Mouse (Mus musculus): ENCODE measurements around the gene Hexim1.

DNA sequence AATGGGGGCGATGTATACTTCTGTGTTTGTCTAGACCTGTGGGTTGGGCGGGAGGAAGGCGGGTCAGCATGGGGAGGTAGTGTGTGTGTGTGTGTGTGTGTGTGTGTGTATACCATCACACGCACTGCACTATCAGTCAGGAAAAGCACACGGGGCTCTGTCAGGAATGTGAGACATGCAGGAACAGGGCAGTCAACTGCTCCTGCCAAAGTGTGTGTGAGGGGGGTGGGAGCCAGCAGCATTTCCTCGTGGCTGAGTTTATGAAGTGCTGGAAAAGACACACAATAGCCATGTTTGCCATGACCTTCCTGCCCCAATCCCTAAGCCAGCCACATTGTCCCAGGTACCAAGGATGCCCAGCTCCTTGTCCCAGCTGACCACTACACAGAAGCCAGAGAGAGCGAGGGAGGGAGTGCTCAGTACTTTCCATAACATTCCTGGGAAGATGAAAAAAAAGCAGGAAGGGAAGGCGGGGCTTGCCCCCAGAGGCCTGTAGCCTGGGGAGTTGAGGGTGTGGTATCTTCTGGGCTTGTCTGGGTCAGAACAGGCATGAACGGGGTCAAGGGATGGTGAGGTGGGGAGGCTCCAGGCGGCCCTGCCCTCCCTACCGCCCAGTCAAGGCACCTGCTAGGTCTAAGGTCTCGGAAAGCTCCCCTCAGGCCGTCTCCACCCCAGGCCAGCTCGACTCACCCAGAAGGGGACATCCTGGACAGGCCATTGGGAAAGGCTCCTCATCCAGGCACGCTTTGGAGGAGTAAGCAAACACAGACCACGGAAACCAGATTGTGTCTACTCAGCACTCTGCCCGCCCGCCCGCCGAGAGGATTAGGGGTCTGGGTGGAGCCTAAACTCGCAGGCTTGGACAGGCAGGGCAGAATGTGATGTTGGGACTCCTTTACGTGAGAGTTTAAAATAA is 18.8 kb upstream of the Hexim1 start:
- no peak for TF ChIP-seq CTCF (IDR thresholded peaks at IDR 0.05; ENCODE audit: borderline replicate concordance, insufficient read depth, low read depth, low read length)
- TF ChIP-seq POLR2A (IDR thresholded peaks at IDR 0.05; ENCODE audit: borderline replicate concordance, insufficient read depth, low read length): no peak

All from cerebellum, adult 2 months (tissue).